Mouse (Mus musculus): ENCODE results near the gene Cabin1. TPM values are rescaled to one million over a fixed set of nuclear protein-coding genes. Genes with fewer than 3 reads are reported as not detected.

Cabin1 gene
- polyA plus RNA-seq, 1 experiment from 2014 or later = 31.9 TPM

- no peaks in the 10 kb centered on the region for H3K27me3 ChIP-seq (ENCODE audit: low read depth, poor library complexity, severe bottlenecking)
- peaks cover 91% of the 10 kb centered on the region for H3K36me3 ChIP-seq
- 85% methylated on average over 4 of the region's 4 CpGs for WGBS
- H3K9me3 ChIP-seq (replicated peaks) = no peaks in the 10 kb centered on the region
- no peak overlapping the region for H3K4me3 ChIP-seq
- no peak for DNase-seq (ENCODE audit: low spot score)
- no peak overlapping the region for H3K27ac ChIP-seq
- H3K4me1 ChIP-seq = no peaks in the 10 kb centered on the region
These were observed 77.4 kb downstream of the Cabin1 start for GRCm38 (mm10) chr10:75686724-75687123.

GRCm38 (mm10) chr10:75684035-75685004 lies 79.8 kb downstream of the Cabin1 start:
- no peak overlapping the region for H3K27ac ChIP-seq

DNA sequence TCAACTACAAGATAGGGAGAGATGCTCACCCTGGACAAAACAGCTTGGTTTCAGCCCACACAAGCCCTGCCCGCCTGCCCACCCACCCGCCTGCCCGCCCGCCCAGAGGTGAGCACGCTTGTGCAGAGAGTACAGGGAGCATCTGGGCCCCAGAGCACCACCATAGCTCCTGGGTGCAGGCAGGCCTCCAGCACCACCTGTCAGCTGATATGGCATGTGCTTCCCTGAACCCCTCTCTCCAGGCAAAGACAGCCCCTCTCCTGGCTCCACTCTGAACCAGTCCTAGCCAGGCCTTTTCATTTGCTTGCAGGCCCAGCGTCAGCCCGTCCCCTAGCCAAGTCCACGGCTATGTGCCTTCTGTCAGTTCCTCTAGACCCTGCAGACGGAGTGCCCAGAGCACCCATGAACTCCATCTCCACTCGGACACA lies 83.6 kb downstream of the Cabin1 start:
- no peak overlapping the region for H3K27ac ChIP-seq
- H3K4me3 ChIP-seq = no peak overlapping the region
- no peaks in the 10 kb centered on the region for H3K9me3 ChIP-seq (replicated peaks)
- H3K27me3 ChIP-seq (ENCODE audit: low read depth, poor library complexity, severe bottlenecking) = no peaks in the 10 kb centered on the region
- peaks cover 6% of the 10 kb centered on the region for H3K4me1 ChIP-seq
- no peak for DNase-seq (ENCODE audit: low spot score)
- H3K36me3 ChIP-seq = peaks cover 93% of the 10 kb centered on the region
- 90% methylated on average over 10 of the region's 10 CpGs for WGBS

More at GRCm38 (mm10) chr10:75684035-75685004, 79.8 kb downstream of the Cabin1 start:
- H3K27me3 ChIP-seq (ENCODE audit: low read depth, poor library complexity, severe bottlenecking) = no peaks in the 10 kb centered on the region
- H3K9me3 ChIP-seq (replicated peaks) = no peaks in the 10 kb centered on the region
- peak; percentile 56 for DNase-seq (ENCODE audit: low spot score)
- peaks cover 91% of the 10 kb centered on the region for H3K36me3 ChIP-seq
- 81% methylated on average over 12 of the region's 12 CpGs for WGBS
- no peaks in the 10 kb centered on the region for H3K4me1 ChIP-seq
- no peak overlapping the region for H3K4me3 ChIP-seq

- Histone ChIP-seq H3K27me3 (ENCODE audit: low read depth, poor library complexity, severe bottlenecking) (no peaks in the 10 kb centered on the region), H3K9me3 (replicated peaks) (no peaks in the 10 kb centered on the region), H3K36me3 (peaks cover 87% of the 10 kb centered on the region), H3K4me1 (peaks cover 15% of the 10 kb centered on the region), H3K4me3 (no peak overlapping the region), H3K27ac (no peak overlapping the region)
- DNase-seq (ENCODE audit: low spot score) = no peak
- 89% methylated on average over 6 of the region's 6 CpGs for WGBS
These were observed 84.9 kb downstream of the Cabin1 start for GRCm38 (mm10) chr10:75679204-75679603.

GRCm38 (mm10) chr10:75677989-75678388 lies 86.2 kb downstream of the Cabin1 start:
- 96% methylated on average over 5 of the region's 5 CpGs for WGBS
- no peaks in the 10 kb centered on the region for H3K27me3 ChIP-seq (ENCODE audit: low read depth, poor library complexity, severe bottlenecking)
- H3K4me3 ChIP-seq = no peak overlapping the region
- no peak for DNase-seq (ENCODE audit: low spot score)
- H3K9me3 ChIP-seq (replicated peaks) = no peaks in the 10 kb centered on the region
- no peak overlapping the region for H3K27ac ChIP-seq
- peaks cover 83% of the 10 kb centered on the region for H3K36me3 ChIP-seq
- H3K4me1 ChIP-seq = peaks cover 15% of the 10 kb centered on the region

GRCm38 (mm10) chr10:75677571-75677970 lies 86.6 kb downstream of the Cabin1 start:
- Histone ChIP-seq H3K27ac (no peak overlapping the region), H3K4me3 (no peak overlapping the region), H3K36me3 (peaks cover 80% of the 10 kb centered on the region), H3K27me3 (ENCODE audit: low read depth, poor library complexity, severe bottlenecking) (no peaks in the 10 kb centered on the region), H3K4me1 (peaks cover 15% of the 10 kb centered on the region), H3K9me3 (replicated peaks) (no peaks in the 10 kb centered on the region)
- DNase-seq (ENCODE audit: low spot score) = no peak
- 80% methylated on average over 2 of the region's 2 CpGs for WGBS

GRCm38 (mm10) chr10:75676819-75677565 lies 87.1 kb downstream of the Cabin1 start:
- no peak overlapping the region for H3K27ac ChIP-seq
- DNase-seq (ENCODE audit: low spot score) = no peak
- 95% methylated on average over 7 of the region's 7 CpGs for WGBS
- peaks cover 15% of the 10 kb centered on the region for H3K4me1 ChIP-seq
- H3K36me3 ChIP-seq = peaks cover 80% of the 10 kb centered on the region
- H3K9me3 ChIP-seq (replicated peaks) = no peaks in the 10 kb centered on the region
- H3K27me3 ChIP-seq (ENCODE audit: low read depth, poor library complexity, severe bottlenecking) = no peaks in the 10 kb centered on the region
- H3K4me3 ChIP-seq = no peak overlapping the region

DNA sequence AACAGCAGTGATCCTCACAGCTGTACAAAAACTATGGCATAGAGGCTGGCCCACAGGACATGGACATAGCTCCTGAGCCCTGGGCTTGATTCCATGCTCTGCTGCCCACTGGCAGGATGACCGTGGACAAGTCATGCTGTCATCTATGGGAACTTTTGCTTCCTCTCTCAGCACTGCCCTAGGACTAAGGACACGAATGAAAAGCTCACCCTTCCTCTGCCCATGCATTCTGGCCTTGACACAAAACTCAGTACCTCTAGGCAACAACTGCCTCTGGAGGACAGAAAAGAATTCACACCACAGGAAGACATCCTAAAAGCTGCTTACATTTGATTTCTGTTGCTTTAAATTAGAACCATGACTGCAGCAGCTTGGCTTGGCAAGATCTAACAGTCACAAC lies 87.9 kb downstream of the Cabin1 start:
- Histone ChIP-seq H3K36me3 (peaks cover 79% of the 10 kb centered on the region), H3K27me3 (ENCODE audit: low read depth, poor library complexity, severe bottlenecking) (no peaks in the 10 kb centered on the region), H3K4me3 (no peak overlapping the region), H3K27ac (0 out of 2 replicates have a peak overlapping the region, but pooled peaks have one; percentile 9), H3K9me3 (replicated peaks) (no peaks in the 10 kb centered on the region), H3K4me1 (peaks cover 15% of the 10 kb centered on the region)
- 87% methylated on average over 2 of the region's 2 CpGs for WGBS
- DNase-seq (ENCODE audit: low spot score) = no peak

GRCm38 (mm10) chr10:75675594-75675993 lies 88.5 kb downstream of the Cabin1 start:
- H3K4me3 ChIP-seq = no peak overlapping the region
- peak overlapping the region; percentile 9 for H3K27ac ChIP-seq
- H3K4me1 ChIP-seq = peaks cover 15% of the 10 kb centered on the region
- peak; percentile 32 for DNase-seq (ENCODE audit: low spot score)
- no peaks in the 10 kb centered on the region for H3K27me3 ChIP-seq (ENCODE audit: low read depth, poor library complexity, severe bottlenecking)
- H3K36me3 ChIP-seq = peaks cover 80% of the 10 kb centered on the region
- 91% methylated on average over 8 of the region's 8 CpGs for WGBS
- H3K9me3 ChIP-seq (replicated peaks) = no peaks in the 10 kb centered on the region

- no peak overlapping the region for H3K4me3 ChIP-seq
- no peak overlapping the region for H3K27ac ChIP-seq
- H3K27me3 ChIP-seq (ENCODE audit: low read depth, poor library complexity, severe bottlenecking) = peaks cover 29% of the 10 kb centered on the region
- WGBS = 97% methylated on average over 1 of the region's 1 CpGs
- H3K9me3 ChIP-seq (replicated peaks) = no peaks in the 10 kb centered on the region
- peaks cover 43% of the 10 kb centered on the region for H3K36me3 ChIP-seq
- H3K4me1 ChIP-seq = peaks cover 28% of the 10 kb centered on the region
- no peak for DNase-seq (ENCODE audit: low spot score)
These were observed 94.2 kb downstream of the Cabin1 start for GRCm38 (mm10) chr10:75669936-75670335.

- 2% methylated on average over 23 of the region's 23 CpGs for WGBS
- Histone ChIP-seq H3K9me3 (replicated peaks) (no peaks in the 10 kb centered on the region), H3K27ac (peak overlapping the region; percentile 65), H3K4me1 (peaks cover 26% of the 10 kb centered on the region), H3K4me3 (peak overlapping the region; percentile 70), H3K27me3 (ENCODE audit: low read depth, poor library complexity, severe bottlenecking) (peaks cover 29% of the 10 kb centered on the region), H3K36me3 (peaks cover 43% of the 10 kb centered on the region)
- DNase-seq (ENCODE audit: low spot score) = no peak
These were observed 96.2 kb downstream of the Cabin1 start for GRCm38 (mm10) chr10:75667911-75668270.

DNA sequence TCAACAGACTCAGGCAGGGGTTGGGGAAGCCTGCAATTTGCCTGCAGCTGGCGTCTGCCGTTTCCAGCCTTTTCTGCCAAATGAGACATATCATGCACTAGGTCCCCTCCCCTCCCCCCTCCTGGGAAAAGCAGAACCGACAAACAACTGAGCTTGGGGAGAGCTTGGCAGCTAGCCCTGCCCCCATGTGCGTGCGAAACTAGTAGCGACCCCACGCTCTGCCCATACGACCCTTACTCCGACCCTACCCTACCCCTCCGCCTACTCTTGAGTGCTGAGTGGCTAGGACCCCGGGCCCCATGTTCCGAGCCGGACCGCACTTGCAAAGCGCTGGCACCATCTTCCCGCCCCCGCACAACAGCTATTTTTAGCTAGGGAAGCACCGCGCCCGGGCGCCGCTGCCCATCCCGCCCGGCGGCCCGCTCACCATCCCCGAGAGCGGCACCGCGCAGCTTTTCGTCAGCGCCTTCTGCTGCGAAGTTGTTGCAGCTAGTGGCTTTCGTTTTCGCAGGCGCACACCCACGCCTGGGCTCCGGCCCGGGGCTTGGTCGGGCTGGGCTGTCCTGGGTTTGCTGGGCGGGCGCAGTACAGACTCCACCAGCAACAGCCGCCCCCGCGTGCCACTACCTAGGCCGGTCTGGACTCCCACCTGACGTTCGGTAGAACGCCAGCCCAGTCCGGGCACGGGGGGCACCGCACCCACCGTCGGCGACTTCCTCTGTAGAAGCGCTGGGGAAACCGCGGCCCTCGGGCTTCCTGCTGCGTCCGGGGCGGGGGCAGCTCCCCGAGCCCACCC lies 96.8 kb downstream of the Cabin1 start:
- Histone ChIP-seq H3K9me3 (replicated peaks) (no peaks in the 10 kb centered on the region), H3K4me1 (peaks cover 26% of the 10 kb centered on the region), H3K27me3 (ENCODE audit: low read depth, poor library complexity, severe bottlenecking) (peaks cover 29% of the 10 kb centered on the region), H3K36me3 (peaks cover 44% of the 10 kb centered on the region), H3K27ac (peak overlapping the region; percentile 65), H3K4me3 (peak overlapping the region; percentile 70)
- WGBS = under 1% methylated on average over 63 of the region's 63 CpGs
- DNase-seq (ENCODE audit: low spot score) = peak; percentile 71
